Mouse (Mus musculus) heart, postnatal 0 days (tissue): Measurements from ENCODE around the gene Dact3. TPM values are rescaled to one million over a fixed set of nuclear protein-coding genes. Genes with fewer than 3 reads are reported as not detected.
A peak's percentile ranks its signal among the peaks of the same experiment; 100 is the strongest.

Experiments used
- ATAC-seq: fragments of 200-750 bp; cut with Nextera tagmentation; 2 replicates; pipeline ENCODE4 v1.8.0; 2017; ENCODE audit warnings: low read depth, moderate number of reproducible peaks, moderate library complexity; ENCODE audit not compliant: insufficient read depth
- DNase-seq: peaks from one replicate; pipeline ENCODE4 v3.0.0-alpha.2; 2016; ENCODE audit warnings: low spot score
- H3K27ac ChIP-seq: fragments of 300-500 bp; sonication (generic); 2 replicates; pipeline ENCODE4 v1.5.1; 2014; ENCODE audit warnings: low read depth, mild to moderate bottlenecking
- H3K27me3 ChIP-seq: fragments of 300-500 bp; sonication (generic); 2 replicates; pipeline ENCODE4 v1.6.1; 2014; ENCODE audit warnings: low read length, mixed read lengths; ENCODE audit not compliant: control insufficient read depth, insufficient read depth
- H3K36me3 ChIP-seq: fragments of 300-500 bp; sonication (generic); replicated peaks from 2 replicates; pipeline ENCODE4 v1.6.1; 2014; ENCODE audit warnings: low read length, mixed read lengths; ENCODE audit not compliant: control insufficient read depth, insufficient read depth
- H3K4me1 ChIP-seq: fragments of 300-500 bp; sonication (generic); 2 replicates; pipeline ENCODE4 v1.6.1; 2014; ENCODE audit warnings: antibody characterized with exemption; ENCODE audit not compliant: control insufficient read depth, insufficient read depth
- H3K4me2 ChIP-seq: fragments of 300-500 bp; sonication (generic); 2 replicates; pipeline ENCODE4 v1.6.1; 2014; ENCODE audit warnings: low read depth, mild to moderate bottlenecking, low read length, moderate library complexity
- H3K4me3 ChIP-seq: fragments of 300-500 bp; sonication (generic); 2 replicates; pipeline ENCODE4 v1.5.1; 2014; ENCODE audit warnings: low read depth, low read length
- H3K9ac ChIP-seq: fragments of 300-500 bp; sonication (generic); replicated peaks from 2 replicates; pipeline ENCODE4 v1.6.1; 2014; ENCODE audit warnings: low read depth, low read length, mixed read lengths
- H3K9me3 ChIP-seq: fragments of 300-500 bp; sonication (generic); replicated peaks from 2 replicates; pipeline ENCODE4 v1.6.1; 2016; ENCODE audit warnings: low read length; ENCODE audit not compliant: control insufficient read depth
- CTCF ChIP-seq: IDR thresholded peaks from 2 replicates; pipeline ENCODE4 v1.5.1; 2016; ENCODE audit warnings: antibody characterized with exemption, control low read depth, low read depth
- EP300 ChIP-seq: IDR thresholded peaks from 2 replicates; pipeline ENCODE4 v1.6.1; 2016; ENCODE audit warnings: antibody characterized with exemption, low read depth
- WGBS: fragments of 180-500 bp; shearing (Covaris S2); extraction: QIAGEN DNeasy Blood & Tissue Kit; methylation state at CpG from one replicate; pipeline ENCODE4 v1.1.7; 2014; 5-methylcytosine and 5-hydroxymethylcytosine counted together
- polyA plus RNA-seq: library from polyadenylated mRNA; unstranded; fragments of >200 nt; fragmentation: Nextera tagmentation; extraction: Ambion mirVana; gene quantifications from 2 replicates; pipeline ENCODE4 v1.2.1, GENCODE M21; 2015
- total RNA-seq: library from RNA; depleted of rRNA; stranded (reverse); fragments of >200 nt; gene quantifications from 2 replicates; pipeline ENCODE4 v1.2.3, GENCODE M21; 2014; ENCODE audit warnings: low replicate concordance

The Dact3 gene
- total and polyA plus RNA-seq, 2 experiments from 2014 or later, result 3.8 to 69.6 TPM

DNA sequence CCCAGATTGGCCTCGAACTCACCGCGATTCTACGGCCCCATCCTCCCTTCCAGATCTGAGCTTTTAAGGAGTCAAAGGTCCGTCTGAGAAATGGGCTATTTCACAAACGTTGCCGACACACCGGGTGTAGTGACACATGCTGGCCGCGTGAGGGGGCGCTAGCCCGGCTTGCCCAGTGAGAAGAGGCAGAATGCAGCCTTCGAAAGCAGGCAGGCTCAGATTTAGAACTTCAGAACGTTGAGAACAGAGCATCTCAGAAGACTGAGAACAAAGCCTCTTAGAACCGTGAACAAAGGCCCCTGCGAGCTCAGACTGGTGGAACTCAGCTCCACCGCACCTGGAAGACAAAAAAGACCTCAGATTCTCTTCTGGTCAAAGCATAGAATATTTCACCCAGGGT is 927 bp upstream of the Dact3 start:
- WGBS, result 3% methylated on average over 17 of the region's 17 CpGs
- peak overlapping the region; percentile 84 for H3K27ac ChIP-seq
- DNase-seq, result peak; percentile 73
- H3K27me3 ChIP-seq, result no peaks in the 10 kb centered on the region
- H3K9ac ChIP-seq, result no peak overlapping the region
- no peak for ATAC-seq
- peak overlapping the region; percentile 46 for H3K4me2 ChIP-seq
- no peaks in the 10 kb centered on the region for H3K9me3 ChIP-seq
- peak overlapping the region; percentile 14; the same call in 1 of the 2 replicates for H3K4me3 ChIP-seq
- peaks cover 16% of the 10 kb centered on the region for H3K36me3 ChIP-seq
- 0 out of 2 replicates have a peak, but pooled peaks cover 15% of the 10 kb centered on the region for H3K4me1 ChIP-seq
- peak; percentile 93 for TF ChIP-seq CTCF
- no peak for TF ChIP-seq EP300

DNA sequence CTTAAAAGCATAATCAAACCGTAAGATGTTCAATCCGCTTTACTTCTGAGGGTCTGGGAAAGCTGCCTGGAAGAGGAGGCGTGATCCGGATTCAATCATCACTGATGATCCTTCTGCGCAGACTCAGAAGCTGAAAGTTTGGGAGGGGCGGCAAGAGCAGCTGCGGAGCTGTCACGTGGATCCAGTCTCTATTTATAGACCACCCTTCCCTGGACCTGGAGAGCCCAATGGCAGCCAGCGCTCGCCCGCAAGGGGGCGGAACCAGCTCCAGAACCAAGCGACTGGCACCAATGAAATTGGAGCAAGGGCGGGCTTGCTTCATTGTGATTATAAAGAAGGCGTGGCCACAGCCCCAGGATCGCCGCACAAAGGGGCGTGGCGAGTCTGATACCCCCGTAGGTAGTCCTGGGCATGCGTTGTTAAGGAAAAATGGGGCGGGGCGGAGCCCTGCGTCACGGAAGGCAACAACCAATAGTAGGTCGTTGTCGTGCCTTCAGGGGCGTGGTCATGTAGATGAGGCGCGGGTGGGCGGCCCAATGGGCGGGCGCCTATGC is 284 bp upstream of the Dact3 start:
- Histone ChIP-seq H3K4me2 (peak overlapping the region; percentile 95), H3K9ac (peak overlapping the region; percentile 75), H3K9me3 (no peaks in the 10 kb centered on the region), H3K27ac (peak overlapping the region; percentile 84), H3K4me3 (peak overlapping the region; percentile 74), H3K27me3 (no peaks in the 10 kb centered on the region), H3K36me3 (peaks cover 10% of the 10 kb centered on the region), H3K4me1 (peaks cover 16% of the 10 kb centered on the region; the same call in 1 of the 2 replicates)
- TF ChIP-seq EP300 (no peak), CTCF (peak; percentile 28)
- WGBS, result under 1% methylated on average over 33 of the region's 33 CpGs
- ATAC-seq (peak; percentile 94), DNase-seq (peak; percentile 100)

GRCm38 (mm10) chr7:16875326-16875725 is 209 bp downstream of the Dact3 start:
- under 1% methylated on average over 30 of the region's 42 CpGs for WGBS
- ATAC-seq (peak; percentile 20), DNase-seq (no peak)
- no peaks in the 10 kb centered on the region for H3K9me3 ChIP-seq
- peaks cover 20% of the 10 kb centered on the region; the same call in 1 of the 2 replicates for H3K4me1 ChIP-seq
- H3K4me3 ChIP-seq, result peak overlapping the region; percentile 74
- H3K27ac ChIP-seq, result peak overlapping the region; percentile 84
- peak overlapping the region; percentile 75 for H3K9ac ChIP-seq
- TF ChIP-seq EP300 (no peak), CTCF (no peak)
- H3K27me3 ChIP-seq, result no peaks in the 10 kb centered on the region
- H3K4me2 ChIP-seq, result peak overlapping the region; percentile 95
- H3K36me3 ChIP-seq, result peaks cover 7% of the 10 kb centered on the region; the same call in 1 of the 2 replicates

DNA sequence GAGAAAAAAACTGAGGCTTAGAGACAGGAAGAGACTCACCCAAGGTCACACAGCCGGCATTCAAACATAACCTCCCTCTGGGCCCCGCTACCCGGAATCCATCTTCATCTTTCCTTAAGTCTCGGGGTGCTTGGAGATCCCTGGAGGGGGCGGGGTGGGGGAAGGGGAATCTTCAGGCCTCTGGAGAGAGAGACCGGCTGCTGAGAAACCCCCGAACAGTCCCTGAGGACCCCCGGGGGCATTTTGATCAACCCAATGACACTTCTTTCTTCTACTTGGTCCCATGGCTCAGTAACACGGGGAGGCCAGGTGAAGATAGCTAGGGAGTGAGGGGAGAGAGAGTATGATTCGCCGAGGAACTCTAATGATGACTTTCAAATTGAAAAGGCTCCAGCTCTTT is 889 bp downstream of the Dact3 start:
- Histone ChIP-seq H3K27me3 (no peaks in the 10 kb centered on the region), H3K4me2 (peak overlapping the region; percentile 95), H3K9ac (peak overlapping the region; percentile 75), H3K27ac (peak overlapping the region; percentile 84), H3K9me3 (no peaks in the 10 kb centered on the region), H3K36me3 (peaks cover 7% of the 10 kb centered on the region; the same call in 1 of the 2 replicates), H3K4me3 (peak overlapping the region; percentile 74), H3K4me1 (peaks cover 26% of the 10 kb centered on the region)
- TF ChIP-seq EP300 (no peak), CTCF (no peak)
- DNase-seq (no peak), ATAC-seq (no peak)
- WGBS, result 4% methylated on average over 11 of the region's 11 CpGs

- WGBS, result 11% methylated on average over 12 of the region's 13 CpGs
- peak overlapping the region; percentile 84 for H3K27ac ChIP-seq
- no peak for ATAC-seq
Observed at GRCm38 (mm10) chr7:16876608-16877007, 1.5 kb downstream of the Dact3 start.

DNA sequence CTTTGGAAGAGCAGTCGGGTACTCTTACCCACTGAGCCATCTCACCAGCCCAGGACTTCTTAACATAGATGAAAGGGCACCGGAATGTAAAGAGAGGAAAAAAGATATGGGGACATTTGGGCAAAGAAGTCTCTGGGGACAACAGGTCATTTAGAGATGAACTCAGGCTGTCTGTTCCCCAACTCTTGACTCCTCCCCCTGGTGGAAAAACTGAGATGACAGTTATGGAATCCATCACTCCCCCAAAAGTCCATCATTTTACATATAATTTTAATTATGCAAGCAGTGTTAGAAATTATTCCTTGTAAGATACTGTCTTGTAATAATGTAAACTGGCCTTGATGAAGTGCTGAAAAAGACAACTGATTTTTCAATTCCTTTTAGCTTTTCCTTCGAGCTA is 2.6 kb downstream of the Dact3 start:
- no peak for TF ChIP-seq CTCF
- peaks cover 29% of the 10 kb centered on the region for H3K4me1 ChIP-seq
- H3K36me3 ChIP-seq, result no peaks in the 10 kb centered on the region
- ATAC-seq, result no peak
- no peaks in the 10 kb centered on the region for H3K27me3 ChIP-seq
- WGBS, result 72% methylated on average over 3 of the region's 3 CpGs
- no peak overlapping the region for H3K4me2 ChIP-seq
- DNase-seq, result no peak
- H3K27ac ChIP-seq, result no peak overlapping the region
- H3K9me3 ChIP-seq, result no peaks in the 10 kb centered on the region
- no peak overlapping the region for H3K9ac ChIP-seq
- no peak overlapping the region for H3K4me3 ChIP-seq

More at GRCm38 (mm10) chr7:16876608-16877007, 1.5 kb downstream of the Dact3 start:
- no peak for TF ChIP-seq EP300
- no peak for TF ChIP-seq CTCF
- peak overlapping the region; percentile 95 for H3K4me2 ChIP-seq
- H3K27me3 ChIP-seq, result no peaks in the 10 kb centered on the region
- H3K9me3 ChIP-seq, result no peaks in the 10 kb centered on the region
- peak overlapping the region; percentile 75 for H3K9ac ChIP-seq
- H3K36me3 ChIP-seq, result peaks cover 3% of the 10 kb centered on the region; the same call in 1 of the 2 replicates
- peak overlapping the region; percentile 74 for H3K4me3 ChIP-seq
- peaks cover 27% of the 10 kb centered on the region for H3K4me1 ChIP-seq
- DNase-seq, result no peak
